Mouse (Mus musculus): ENCODE results near the gene Angptl8.
A peak's percentile ranks its signal among the peaks of the same experiment; 100 is the strongest.

Gene Angptl8

DNA sequence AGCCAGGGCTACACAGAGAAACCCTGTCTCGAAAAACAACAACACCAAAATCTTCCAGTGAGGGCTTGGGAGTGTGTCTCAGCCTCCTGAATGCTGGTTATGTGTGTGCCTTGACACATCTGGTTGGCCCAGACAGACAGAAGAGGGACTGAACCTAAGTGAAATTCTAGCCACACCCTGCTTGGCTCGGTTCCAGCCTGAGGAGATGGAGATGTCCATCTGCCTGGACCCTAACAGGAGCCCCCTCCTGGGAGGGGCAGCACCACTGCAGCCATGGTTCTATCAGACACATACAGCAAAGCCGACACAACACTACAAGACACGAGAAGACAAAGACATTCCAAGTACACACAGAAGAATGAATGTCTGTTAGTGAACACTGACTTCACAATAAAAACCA is 17.2 kb upstream of the Angptl8 start:
- peak in 1 of 2 experiments; percentile 38 for DNase-seq

DNA sequence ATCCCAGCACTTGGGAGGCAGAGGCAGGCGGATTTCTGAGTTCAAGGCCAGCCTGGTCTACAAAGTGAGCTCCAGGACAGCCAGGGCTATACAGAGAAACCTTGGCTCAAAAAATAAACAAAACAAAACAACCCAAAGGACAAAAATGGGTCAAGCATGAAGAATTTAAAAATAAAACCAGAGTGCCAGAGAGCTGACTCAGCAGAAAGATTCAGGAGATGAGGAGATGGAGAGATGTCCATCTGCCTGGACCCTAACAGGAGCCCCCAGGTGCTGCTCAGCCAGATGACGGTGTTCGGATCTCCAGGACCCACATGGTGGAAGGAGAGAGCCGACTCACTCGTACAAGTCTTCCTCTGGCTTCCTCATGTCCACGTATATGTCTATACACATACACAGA is 16.7 kb upstream of the Angptl8 start:
- DNase-seq = no peak

DNA sequence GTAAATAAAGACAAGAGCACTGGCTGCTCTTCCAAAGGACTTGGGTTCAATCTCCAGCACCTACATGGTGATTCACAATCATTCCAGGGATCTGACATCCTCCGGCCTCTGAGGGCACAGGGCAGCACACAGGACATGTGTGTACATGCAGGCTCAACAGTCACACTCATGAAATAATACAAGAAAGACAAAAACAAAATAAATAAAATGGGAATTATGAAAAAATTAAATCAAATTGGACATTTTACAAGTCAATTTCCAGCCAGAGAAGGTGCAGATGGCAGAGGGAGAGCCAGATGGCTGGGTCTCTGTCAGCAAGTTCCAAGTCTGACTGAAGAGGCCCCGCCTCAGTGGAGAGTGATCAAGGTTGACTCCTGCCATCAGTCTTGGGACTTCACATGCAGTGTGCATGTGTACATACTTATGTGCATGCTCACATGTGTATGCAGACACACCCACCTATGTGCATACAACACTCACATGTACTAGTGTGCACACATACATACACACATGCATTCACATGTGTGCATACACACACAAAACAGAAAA is 16.1 kb upstream of the Angptl8 start:
- no peak for DNase-seq

DNA sequence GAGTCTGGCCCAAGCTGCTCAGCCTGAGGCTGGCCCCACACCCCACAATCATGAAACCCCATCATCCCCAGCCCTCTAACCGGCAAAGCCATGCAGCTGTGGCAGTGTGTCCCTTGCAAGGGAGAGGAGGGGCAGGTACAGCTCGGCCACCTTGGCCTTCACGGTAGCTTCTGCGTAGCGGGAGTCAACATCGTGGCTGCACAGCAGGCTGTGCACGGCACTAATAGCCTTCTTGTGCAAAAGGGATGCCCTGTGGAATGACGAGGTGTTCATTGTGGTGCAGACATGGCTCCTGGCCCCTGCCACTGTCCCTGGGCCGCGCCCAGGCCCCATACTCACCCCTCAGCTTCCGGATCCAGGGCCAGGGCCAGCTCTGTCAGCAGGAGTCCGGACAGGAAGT is 15.1 kb upstream of the Angptl8 start:
- DNase-seq = no peak

DNA sequence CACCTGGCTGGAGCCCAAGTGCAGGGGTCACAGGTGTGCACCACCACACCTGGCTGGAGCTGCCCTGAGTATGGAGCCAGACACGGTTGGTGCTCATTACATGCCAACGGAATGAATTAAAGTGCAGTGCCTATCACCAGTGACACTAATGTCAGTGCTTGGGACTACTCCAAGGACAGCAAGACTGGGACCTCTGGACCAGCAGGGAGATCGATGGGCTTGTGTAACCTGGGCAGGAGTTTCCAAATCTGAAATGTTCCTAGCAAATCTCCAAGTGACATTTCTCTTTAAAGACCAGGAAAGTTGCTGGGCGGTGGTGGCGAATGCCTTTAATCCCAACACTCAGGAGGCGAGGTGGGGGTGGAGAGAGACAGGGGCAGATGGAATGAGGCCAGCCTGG is 12.6 kb upstream of the Angptl8 start:
- no peak for DNase-seq

DNA sequence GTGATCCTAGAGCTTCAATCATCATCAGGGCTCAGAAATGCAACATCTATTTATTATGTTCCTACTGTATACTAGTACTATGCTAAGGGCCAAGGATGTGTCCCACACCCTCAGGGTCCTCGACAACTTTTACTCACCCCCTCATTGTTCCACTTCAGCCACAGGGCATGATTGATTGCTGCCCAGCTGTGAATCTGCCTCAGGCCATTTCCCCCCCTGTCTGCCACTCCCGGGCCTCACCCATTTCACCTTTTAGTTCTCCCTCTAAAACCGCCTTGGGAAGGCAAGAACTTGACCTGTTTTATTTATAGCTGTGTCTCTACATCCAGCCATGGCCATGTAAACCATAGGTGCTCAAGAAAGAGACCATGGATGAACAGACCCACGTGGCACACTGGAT is 11.4 kb upstream of the Angptl8 start:
- DNase-seq = no peak

DNA sequence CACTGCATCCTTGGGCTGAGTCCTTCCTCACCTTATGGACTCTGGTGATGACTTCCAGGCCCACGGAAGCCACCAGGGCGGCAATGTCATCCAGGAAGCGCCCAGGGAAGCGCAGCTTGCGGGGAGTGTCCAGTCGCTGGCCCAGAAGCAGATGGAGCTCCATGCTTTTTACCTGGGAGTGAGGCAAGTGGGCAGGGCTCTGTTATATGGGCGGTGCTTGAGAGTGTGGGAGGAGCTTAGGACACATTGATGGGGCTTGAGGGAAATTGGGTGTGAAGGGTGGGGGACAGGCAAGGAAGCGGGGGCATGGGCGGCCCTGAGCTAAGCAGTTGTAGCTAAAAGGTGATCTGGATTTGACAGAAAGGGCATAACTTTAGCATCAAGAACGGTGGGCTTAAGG is 10.9 kb upstream of the Angptl8 start:
- no peak for DNase-seq

DNA sequence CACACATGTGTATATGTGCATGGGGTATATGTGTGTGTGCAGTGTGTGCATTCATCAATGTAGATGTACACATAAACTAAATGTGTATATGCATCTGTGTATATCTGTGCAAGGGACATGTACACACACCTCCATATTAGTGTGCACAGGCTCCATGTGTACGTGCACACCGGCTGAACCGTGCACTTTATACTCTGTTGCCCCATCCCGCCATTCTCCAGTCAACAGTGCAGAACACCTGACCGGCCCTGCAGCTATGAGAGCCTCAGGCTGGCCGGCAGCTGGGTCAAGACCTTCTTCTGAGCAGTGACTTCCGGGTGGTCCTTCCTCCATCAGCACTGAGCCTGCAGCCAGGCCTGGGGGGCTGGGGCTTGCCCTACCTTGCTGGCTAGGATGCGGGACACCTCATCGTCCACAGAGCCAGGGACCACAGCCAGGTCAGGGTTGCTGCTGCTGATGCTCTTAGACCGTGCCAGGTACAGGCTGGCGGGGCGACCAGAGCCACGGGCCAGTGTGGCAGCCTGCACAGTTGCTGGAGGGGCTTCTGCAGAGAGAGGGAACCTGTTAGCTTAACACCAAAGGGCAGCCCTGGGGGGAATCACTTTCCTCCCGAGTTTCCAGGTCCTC is 5.4 kb upstream of the Angptl8 start:
- DNase-seq = no peak

DNA sequence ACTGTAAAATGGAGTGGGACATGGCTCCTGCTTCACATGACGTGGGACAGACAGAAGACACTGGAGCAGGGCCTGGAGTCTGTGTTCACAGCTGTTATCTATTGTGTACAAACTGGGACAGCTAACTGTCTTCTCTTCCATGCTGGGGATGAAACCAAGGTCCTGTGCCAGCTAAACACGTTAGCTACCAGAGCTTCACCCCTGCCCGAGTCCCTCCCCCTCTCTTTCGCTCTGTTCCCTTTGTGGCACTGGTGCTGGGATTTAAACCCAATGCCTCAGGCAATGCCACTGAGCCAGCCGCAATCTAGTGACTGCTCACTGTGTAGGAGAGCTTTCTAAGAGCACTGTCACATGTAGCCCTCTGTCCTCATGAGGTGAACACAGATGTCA is 4.9 kb upstream of the Angptl8 start:
- no peak for DNase-seq

DNA sequence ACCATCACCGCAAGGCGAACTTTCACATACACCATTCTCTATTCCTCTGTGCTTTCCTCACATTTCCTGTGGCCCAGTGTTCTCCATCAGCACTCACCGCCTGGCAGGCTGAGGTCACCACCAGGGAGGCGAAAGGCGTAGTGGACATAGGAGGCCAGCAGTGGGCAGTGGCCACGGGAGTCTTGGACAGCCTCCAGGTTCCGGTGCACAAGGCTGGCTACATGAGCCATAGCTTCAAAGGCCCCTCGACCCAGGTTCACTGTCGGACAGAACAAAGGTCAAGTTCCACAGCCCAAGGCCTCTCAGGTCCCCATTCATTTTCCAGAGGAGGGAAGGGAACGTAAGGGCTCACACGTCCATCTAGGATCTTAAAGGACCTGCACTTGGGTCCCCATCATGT is 4.4 kb upstream of the Angptl8 start:
- DNase-seq = peak; percentile 71 to 92

DNA sequence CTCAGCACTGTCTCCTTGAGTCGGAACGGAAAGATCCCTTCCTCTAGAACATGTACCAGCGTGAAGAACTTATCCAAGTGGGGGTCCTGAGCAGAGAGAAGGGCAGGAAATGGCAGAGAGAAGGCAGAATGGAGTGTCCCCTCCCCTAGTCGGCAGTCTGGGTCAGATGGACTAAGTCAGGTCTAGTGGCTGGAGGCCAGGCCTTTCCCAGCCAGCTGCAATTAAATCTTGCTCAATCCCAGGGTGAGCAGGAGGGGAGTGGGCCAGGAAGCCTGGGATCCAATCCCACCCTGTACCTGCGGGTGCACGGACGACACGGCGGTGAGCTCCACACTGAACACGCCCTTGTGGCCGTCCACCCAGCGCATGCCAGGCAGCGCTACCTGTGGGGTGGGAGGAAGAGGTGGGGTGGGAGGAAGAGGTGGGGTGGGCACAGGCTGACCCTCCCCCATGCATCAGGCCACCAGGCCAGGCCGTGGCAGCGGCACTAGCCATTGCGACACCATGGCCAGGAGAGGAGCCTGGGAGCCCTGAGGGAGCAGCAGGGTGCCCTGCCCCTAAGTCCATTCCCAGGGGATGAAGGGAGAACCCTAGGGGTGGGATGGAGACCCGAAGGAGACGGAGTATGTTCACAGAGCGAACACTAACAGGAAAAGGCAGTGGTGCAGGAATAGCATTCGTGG is 3.6 kb upstream of the Angptl8 start:
- DNase-seq = peak in 1 of 2 experiments; percentile 53

DNA sequence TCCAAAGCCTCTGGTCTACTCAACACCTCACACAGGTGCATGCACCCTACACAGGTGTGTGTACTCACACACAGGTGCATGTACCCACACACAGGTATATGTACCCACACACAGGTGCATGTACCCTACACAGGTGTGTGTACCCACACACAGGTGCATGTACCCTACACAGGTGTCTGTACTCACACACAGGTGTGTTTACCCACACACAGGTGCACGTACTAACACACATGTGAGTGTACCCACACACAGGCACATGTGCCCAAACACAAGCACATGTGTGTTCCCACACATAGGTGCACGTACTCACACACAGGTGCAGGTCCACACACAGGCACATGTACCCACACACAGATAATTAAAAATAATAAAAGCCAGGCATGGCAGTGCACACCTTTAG is 2.4 kb downstream of the Angptl8 start:
- DNase-seq = no peak

DNA sequence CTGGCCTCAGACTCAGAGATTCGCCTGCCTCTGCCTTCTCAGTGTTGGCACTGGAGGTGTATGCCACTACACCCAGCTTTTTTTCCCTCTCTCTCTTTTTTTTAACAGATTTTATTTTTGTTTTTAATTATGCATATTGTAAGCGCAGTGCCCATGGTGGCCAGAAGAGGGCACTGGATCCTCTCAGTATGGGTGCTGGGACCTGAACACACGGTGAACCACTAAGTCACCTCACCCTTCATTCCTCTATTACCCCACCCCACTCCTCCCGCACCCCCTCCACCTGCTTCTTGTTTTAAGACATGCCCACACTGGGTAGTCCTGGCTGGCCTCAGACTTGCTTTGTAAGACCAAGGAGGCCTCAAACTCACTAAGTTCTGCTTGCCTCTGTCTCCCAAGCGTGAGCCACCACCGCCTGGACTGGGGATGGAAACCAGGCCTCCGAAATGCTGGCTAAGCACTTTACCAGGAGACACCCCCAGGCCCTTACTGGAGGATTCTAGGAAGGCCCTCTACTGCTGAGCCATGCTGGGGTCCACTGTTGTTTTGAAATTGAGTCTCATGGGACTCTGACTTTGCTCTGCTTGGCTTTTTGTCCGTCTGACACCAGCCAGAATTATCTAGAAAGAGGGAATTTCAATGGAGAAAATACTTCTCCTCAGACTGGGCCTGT is 4.9 kb downstream of the Angptl8 start:
- DNase-seq = peak in 1 of 2 experiments; percentile 80

DNA sequence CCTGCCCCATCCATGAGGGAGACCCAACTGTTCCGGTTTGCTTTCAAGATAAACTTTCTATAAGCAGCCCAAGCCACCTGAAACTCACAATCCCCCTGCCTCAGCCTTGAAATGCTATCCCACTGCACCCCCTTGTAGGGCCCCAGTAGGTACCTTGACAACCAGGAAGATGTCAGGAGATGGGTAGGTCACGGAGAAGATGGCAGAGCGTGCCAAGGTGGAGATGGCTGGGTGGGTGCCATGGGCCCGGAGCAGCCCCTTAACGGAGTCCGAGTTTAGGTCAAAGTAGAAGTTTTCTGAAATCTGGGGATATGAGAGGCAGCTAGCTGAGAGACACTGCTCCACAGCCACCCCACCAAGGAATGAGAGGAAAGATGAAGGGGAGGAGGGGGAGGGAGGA is 6.0 kb downstream of the Angptl8 start:
- no peak for DNase-seq

DNA sequence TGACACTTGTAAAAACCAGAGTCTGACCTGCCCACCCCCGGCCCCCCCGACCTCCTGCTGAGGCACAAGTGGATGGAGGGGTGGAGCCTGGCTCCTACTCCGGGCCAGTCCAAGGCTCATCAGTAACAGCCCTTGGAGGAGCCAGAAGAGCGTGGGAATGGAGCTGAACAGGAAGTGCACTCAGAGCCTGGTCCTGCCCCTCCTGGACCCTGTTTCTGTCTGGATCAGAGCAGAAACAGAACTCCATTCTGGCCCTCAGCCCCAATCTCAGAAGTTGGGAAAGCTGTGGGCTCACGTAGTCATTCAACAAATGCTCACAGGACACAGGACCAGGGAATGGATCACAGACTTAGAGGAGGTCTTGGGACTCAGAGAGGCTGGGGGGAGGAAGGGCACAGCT is 7.1 kb downstream of the Angptl8 start:
- DNase-seq = peak; percentile 56 to 79

DNA sequence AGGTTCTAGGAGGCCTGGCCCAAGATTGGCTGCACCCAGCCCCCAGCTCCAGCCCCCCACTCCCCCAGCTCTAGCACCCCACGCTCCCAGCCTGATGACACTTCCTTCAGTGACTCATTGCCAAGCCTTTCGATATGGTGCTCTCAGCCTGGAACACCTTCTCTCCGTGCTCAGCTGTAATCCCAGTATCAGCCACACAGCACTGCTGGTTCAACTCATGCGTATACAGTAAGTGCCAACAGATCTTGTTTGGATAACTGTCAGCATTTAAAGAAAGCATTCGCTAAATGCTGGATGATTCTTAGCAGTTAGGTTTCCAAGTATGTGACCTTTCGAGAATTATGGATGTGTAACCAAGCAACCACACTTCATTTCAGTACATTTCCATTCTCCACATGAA is 7.8 kb downstream of the Angptl8 start:
- no peak for DNase-seq

DNA sequence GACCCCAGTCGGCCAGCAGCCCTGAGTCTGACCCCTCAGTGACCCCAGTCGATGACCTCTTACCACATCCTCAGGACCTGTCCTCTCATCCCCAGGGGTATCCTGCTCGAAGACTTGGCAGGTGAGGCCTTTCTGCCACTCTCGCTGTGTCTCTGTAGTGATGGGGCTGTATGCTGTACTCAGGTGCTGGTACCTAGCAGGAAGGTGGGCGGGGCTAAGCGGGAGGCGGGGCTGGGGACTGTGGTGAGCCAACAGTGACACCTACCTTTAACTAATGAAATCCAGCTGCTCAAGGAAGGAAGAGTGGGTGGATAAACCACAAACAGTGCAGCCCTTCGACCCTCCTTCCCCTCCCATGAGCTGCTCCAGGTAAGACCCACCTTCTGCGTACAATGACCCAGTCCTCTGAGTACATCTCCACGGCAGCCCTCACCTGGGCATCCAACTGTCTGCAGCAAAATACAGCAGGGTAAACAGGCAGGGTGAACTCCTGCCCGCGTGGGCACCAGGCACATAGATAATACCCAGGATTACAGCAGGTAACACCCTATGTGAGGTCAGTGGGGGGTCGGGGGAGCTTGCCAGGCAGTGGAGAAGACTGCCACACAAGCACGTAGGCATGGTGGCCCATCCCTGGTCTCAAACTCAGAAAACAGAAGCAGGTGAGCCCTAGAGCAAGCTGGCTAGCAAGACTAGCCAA is 10.2 kb downstream of the Angptl8 start:
- DNase-seq = peak; percentile 71 to 72

DNA sequence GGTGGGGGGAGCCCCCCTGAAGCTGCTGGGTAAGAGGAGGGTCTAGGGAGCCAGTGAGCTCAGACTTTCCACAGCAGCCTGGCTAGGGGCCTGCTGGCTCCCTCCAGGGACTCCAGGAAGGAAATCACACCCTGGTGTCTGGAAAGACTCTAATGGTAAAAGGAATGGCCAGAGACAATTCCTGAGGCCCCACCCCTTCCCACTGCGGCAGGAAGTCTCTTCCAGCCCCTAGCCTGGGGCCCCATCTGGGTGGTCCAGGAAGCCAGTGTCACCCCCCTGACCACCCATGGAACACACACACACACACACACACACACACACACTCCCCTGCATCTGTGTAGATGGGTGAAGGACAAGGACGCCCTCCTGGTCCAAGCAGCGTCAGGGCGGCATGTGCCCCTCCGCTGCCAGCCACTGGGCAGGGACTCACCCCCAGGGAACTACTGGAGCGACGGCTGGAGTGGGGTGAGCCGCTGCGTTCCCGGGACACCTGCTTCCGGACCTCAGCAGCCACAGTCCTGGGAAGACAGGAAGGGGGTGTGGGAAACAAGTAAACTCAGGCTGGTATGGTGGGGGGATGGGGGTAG is 11.5 kb downstream of the Angptl8 start:
- peak; percentile 76 to 88 for DNase-seq

DNA sequence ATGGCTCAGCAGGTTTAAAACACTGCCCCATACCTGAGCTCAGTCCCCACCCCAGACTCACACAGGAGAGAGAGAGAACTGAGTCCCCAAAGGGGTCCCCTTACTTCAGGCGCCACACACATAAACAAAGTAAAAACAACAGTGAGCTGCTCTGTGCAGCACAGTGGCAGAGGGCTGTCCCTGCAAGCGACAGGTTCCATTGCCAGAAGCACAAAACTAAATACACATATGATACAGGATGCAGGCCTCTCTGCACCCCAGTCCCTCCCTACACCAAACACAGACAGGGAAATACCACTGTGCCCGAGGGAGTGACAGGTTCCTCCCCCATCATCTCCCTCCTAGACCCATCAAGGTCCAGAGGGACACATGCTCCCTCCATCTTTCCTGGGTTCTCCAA is 12.1 kb downstream of the Angptl8 start:
- DNase-seq = peak in 1 of 2 experiments; percentile 36

DNA sequence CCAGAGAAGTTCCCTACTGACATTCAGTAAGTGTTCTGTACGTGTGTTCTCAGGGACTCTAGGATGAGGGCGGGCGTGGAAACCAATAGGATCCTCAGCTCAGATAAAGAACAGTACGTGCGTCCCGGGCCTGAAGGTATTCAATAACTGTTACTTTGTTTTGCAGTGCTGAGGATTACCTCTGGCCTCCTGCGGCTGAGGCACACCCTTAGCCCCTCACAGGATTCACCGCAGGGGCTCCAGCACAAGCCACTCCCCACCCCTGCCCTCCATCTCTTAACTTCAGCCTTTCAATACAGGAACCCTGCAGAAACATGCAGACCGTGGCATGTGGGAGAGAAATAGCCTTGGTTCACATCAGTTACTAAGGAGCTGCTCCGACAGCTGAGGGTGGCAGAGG is 12.6 kb downstream of the Angptl8 start:
- no peak for DNase-seq

DNA sequence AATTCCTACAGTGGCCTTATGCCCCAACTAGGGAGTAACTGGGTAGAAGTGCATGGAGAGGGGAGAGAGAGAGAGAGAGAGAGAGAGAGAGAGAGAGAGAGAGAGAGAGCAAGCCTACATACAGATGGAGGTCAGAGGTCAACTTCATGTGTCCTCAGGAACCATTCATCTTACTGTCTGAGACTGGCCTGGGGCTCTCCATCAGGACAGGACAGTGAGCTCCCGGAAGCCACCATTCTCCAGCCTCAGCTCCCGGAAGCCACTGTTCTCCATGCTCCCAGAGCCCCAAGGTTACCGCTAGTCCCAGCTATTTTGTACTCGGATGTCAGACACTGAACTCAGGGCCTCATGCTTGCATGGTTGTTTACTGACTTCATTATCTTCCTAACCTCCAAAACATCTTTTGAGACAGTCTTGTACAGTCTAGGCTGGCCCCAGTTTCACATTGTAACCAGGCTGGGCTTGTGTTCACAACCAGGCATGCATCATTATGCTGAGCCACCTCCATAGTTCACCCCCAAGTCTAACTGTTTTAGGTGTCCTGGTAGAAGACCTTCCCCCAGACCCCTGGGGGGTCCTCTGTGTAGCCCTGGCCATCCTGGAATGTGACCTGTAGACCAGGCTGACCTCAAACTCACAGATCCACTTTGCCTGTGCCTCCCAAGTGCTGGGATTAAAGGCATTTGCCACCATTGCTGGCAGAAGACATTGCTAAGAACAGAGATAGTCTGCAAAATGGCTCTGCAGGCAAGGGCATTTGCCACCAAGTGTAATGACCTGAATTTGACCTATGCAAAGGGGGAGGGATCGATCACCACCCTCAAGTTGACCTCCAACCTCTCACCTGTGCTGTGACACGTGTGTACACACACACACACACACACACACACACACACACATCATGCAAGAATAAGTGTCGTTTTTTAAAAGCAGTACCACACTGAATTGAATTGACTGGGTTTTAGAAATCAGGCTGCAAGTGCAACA is 14.7 kb downstream of the Angptl8 start:
- peak in 1 of 2 experiments; percentile 71 for DNase-seq

DNA sequence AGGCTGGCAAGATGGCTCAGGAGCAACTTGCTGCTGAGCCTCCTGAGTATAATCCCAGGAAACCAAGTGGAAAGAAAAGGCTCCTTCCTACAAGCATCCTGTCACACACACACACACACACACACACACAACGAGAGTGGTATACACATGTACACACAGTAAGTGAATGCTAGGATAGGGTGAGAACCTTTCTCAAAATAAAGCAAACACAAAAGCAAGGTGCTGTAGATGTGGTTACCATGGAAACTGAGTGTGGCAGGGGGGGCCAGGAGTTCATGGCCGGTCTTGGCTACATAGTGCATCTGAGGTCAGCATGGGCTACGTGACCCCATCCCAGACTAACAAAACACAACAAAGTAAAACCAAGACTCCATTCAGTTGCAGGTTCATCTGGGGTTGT is 15.8 kb downstream of the Angptl8 start:
- peak in 1 of 2 experiments; percentile 43 for DNase-seq
